Mouse (Mus musculus): ENCODE results near the gene Crtc3.

DNA sequence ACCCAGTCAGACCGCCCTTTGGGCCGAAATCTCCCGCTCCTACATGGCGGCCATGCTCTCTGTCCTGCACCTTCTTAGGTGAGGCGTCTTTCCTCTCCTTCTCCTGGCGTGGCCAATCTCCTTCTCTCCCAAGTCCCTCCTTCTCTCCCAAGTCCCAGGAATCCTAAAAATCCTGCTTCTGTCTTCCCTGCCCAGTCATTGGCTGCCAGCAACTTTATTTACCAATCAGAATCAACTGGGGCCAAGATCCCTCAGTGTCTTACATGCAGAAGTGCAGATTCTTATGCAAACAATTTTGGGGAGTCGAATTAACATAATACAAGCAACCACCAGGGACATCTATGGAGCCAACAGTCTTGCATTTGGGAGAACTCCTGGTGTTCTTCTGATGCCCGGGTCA lies 120.7 kb downstream of the Crtc3 start:
- TF ChIP-seq CTCF (IDR thresholded peaks at IDR 0.05; ENCODE audit: low read depth, low read length) (no peak), TAL1 (conservative IDR thresholded peaks at IDR 0.05; ENCODE audit: low read depth, low read length) (no peak)

Measured in G1E (cell line).